19 mouse cellular contexts compared by ENCODE assay signal in genomic region chr6:83899142-83899541, GRCm38 (mm10).
"Had no signal": no experiment of that assay in that cellular context is flagged by ENCODE, and none has a peak within 500 bp of the region (broad histone marks: within the 10 kb centered on the region; RNA-seq: fewer than 3 reads in every experiment).

No protein-coding gene starts in this region.

- H3K36me3 ChIP-seq: liver, embryonic 15.5 days; lung, embryonic 15.5 days; midbrain, embryonic 10.5 days; midbrain, embryonic 12.5 days; neural tube, embryonic 13.5 days; neural tube, embryonic 15.5 days had no signal

- H3K27me3 ChIP-seq: liver, embryonic 15.5 days; lung, embryonic 15.5 days; midbrain, embryonic 12.5 days; neural tube, embryonic 13.5 days; neural tube, embryonic 15.5 days had no signal

- DNase-seq: liver, postnatal 0 days; lung, adult 2 months; lung, postnatal 10 days; lung, postnatal 4 days; midbrain, embryonic 14.5 days; retina, postnatal 1 day; right cerebral cortex, adult 18-20 months; right cerebral cortex, postnatal 14 days; spleen, adult 18-20 months; thymus, adult 2 months; thymus, postnatal 25 days; thymus, postnatal 4 days had no signal

- H3K9me3 ChIP-seq: liver, embryonic 15.5 days; lung, embryonic 15.5 days; midbrain, embryonic 10.5 days; midbrain, embryonic 12.5 days; neural tube, embryonic 13.5 days; neural tube, embryonic 15.5 days had no signal

- H3K4me3 ChIP-seq: liver, embryonic 15.5 days; lung, embryonic 15.5 days; midbrain, embryonic 10.5 days; midbrain, embryonic 12.5 days; myocyte; neural tube, embryonic 13.5 days; neural tube, embryonic 15.5 days had no signal

- H3K27ac ChIP-seq: liver, embryonic 15.5 days; lung, embryonic 15.5 days; midbrain, embryonic 10.5 days; midbrain, embryonic 12.5 days; neural tube, embryonic 13.5 days; neural tube, embryonic 15.5 days had no signal

- H3K4me1 ChIP-seq: liver, embryonic 15.5 days; lung, embryonic 15.5 days; midbrain, embryonic 10.5 days; midbrain, embryonic 12.5 days; neural tube, embryonic 13.5 days; neural tube, embryonic 15.5 days had no signal
